Comparison of ENCODE assay signal across 20 mouse cellular contexts in genomic region chr7:19444801-19445200, GRCm38 (mm10). TPM values are rescaled to one million over a fixed set of nuclear protein-coding genes. Genes with fewer than 3 reads are reported as not detected.
DNase-seq lines count a peak whose midpoint lies in the region; ATAC-seq and TF ChIP-seq lines count a peak whose summit lies in the region.
"Had no signal": no experiment of that assay in that cellular context is flagged by ENCODE, and none has a peak within 500 bp of the region (broad histone marks: within the 10 kb centered on the region; RNA-seq: fewer than 3 reads in every experiment).

No protein-coding gene starts in this region.

- no peak overlapping the region for H3K9ac ChIP-seq in intestine, embryonic 16.5 days (ENCODE audit: low read depth, low read length)
- no peak overlapping the region for H3K9ac ChIP-seq in intestine, postnatal 0 days (ENCODE audit: low read depth, low read length)
- no peak overlapping the region for H3K9ac ChIP-seq in stomach, embryonic 15.5 days
- no peak overlapping the region for H3K9ac ChIP-seq in stomach, postnatal 0 days (ENCODE audit: low read length)
- H3K9ac ChIP-seq: forebrain, embryonic 15.5 days; hindbrain, embryonic 12.5 days had no signal

- ATAC-seq in intestine, embryonic 16.5 days: 0 out of 2 replicates have a peak, but pooled peaks have one; percentile 19
- no peak for ATAC-seq in intestine, postnatal 0 days
- ATAC-seq in stomach, embryonic 15.5 days (ENCODE audit: insufficient read depth, low FRiP score, low read depth): peak; percentile 37; the same call in 1 of the 2 replicates
- no peak for ATAC-seq in stomach, postnatal 0 days (ENCODE audit: low FRiP score, low TSS enrichment)
- ATAC-seq: forebrain, embryonic 15.5 days; hindbrain, embryonic 16.5 days; inflammation-experienced regulatory T-cells, adult 6 months had no signal

- no peaks in the 10 kb centered on the region for H3K9me3 ChIP-seq in intestine, embryonic 16.5 days (ENCODE audit: control insufficient read depth, low read length)
- H3K9me3 ChIP-seq in intestine, postnatal 0 days (ENCODE audit: control insufficient read depth): no peaks in the 10 kb centered on the region
- no peaks in the 10 kb centered on the region for H3K9me3 ChIP-seq in stomach, embryonic 15.5 days
- H3K9me3 ChIP-seq in stomach, postnatal 0 days (ENCODE audit: control insufficient read depth, low read length): no peaks in the 10 kb centered on the region
- H3K9me3 ChIP-seq: forebrain, embryonic 15.5 days; heart, embryonic 10.5 days; hindbrain, embryonic 12.5 days had no signal

- peaks cover 9% of the 10 kb centered on the region; the same call in 1 of the 2 replicates for H3K36me3 ChIP-seq in intestine, embryonic 16.5 days (ENCODE audit: control insufficient read depth, insufficient read depth, low read length)
- peaks cover 74% of the 10 kb centered on the region for H3K36me3 ChIP-seq in intestine, postnatal 0 days (ENCODE audit: control insufficient read depth, insufficient read depth)
- peaks cover 60% of the 10 kb centered on the region for H3K36me3 ChIP-seq in stomach, embryonic 15.5 days
- peaks cover 25% of the 10 kb centered on the region for H3K36me3 ChIP-seq in stomach, postnatal 0 days (ENCODE audit: control insufficient read depth, insufficient read depth, low read length)

- no peak overlapping the region for H3K4me2 ChIP-seq in intestine, embryonic 16.5 days (ENCODE audit: low read depth, low read length)
- H3K4me2 ChIP-seq in intestine, postnatal 0 days (replicated peaks; ENCODE audit: low read depth): no peak overlapping the region
- H3K4me2 ChIP-seq in stomach, embryonic 15.5 days: no peak overlapping the region
- no peak overlapping the region for H3K4me2 ChIP-seq in stomach, postnatal 0 days (replicated peaks; ENCODE audit: low read depth)
- H3K4me2 ChIP-seq: forebrain, embryonic 15.5 days; hindbrain, embryonic 12.5 days had no signal

- H3K27ac ChIP-seq in intestine, embryonic 16.5 days (ENCODE audit: low read length): no peak overlapping the region; the same call in 1 of the 2 replicates
- H3K27ac ChIP-seq in intestine, postnatal 0 days (ENCODE audit: low read depth, low read length): no peak overlapping the region
- no peak overlapping the region for H3K27ac ChIP-seq in stomach, embryonic 15.5 days
- no peak overlapping the region for H3K27ac ChIP-seq in stomach, postnatal 0 days (replicated peaks)
- H3K27ac ChIP-seq: forebrain, embryonic 15.5 days; heart, embryonic 10.5 days had no signal

- no peaks in the 10 kb centered on the region for H3K4me1 ChIP-seq in intestine, embryonic 16.5 days (ENCODE audit: control insufficient read depth, insufficient read depth, low read length)
- H3K4me1 ChIP-seq in intestine, postnatal 0 days (replicated peaks; ENCODE audit: control insufficient read depth, insufficient read depth, low read length): no peaks in the 10 kb centered on the region
- H3K4me1 ChIP-seq in stomach, embryonic 15.5 days: no peaks in the 10 kb centered on the region
- H3K4me1 ChIP-seq in stomach, postnatal 0 days (replicated peaks; ENCODE audit: control insufficient read depth, insufficient read depth): no peaks in the 10 kb centered on the region
- H3K4me1 ChIP-seq: forebrain, embryonic 15.5 days; heart, embryonic 10.5 days; hindbrain, embryonic 12.5 days had no signal

- TF ChIP-seq EP300 in stomach, postnatal 0 days (optimal IDR thresholded peaks at IDR 0.05): no peak

- 82% methylated on average over 12 of the region's 12 CpGs for WGBS in intestine, embryonic 16.5 days
- WGBS in intestine, postnatal 0 days: 87% methylated on average over 12 of the region's 12 CpGs
- WGBS in stomach, embryonic 15.5 days: 76% methylated on average over 12 of the region's 12 CpGs
- WGBS in stomach, postnatal 0 days: 80% methylated on average over 12 of the region's 12 CpGs

- no peak for TF ChIP-seq CTCF in intestine, postnatal 0 days (IDR thresholded peaks at IDR 0.05; ENCODE audit: low read depth)
- no peak for TF ChIP-seq CTCF in stomach, postnatal 0 days (IDR thresholded peaks at IDR 0.05; ENCODE audit: low read depth)

- no peaks in the 10 kb centered on the region for H3K27me3 ChIP-seq in intestine, embryonic 16.5 days (replicated peaks; ENCODE audit: control insufficient read depth, insufficient read depth, low read length)
- H3K27me3 ChIP-seq in intestine, postnatal 0 days (replicated peaks; ENCODE audit: control insufficient read depth, insufficient read depth, low read length): no peaks in the 10 kb centered on the region
- no peaks in the 10 kb centered on the region for H3K27me3 ChIP-seq in stomach, embryonic 15.5 days (replicated peaks)
- no peaks in the 10 kb centered on the region for H3K27me3 ChIP-seq in stomach, postnatal 0 days (ENCODE audit: control insufficient read depth, insufficient read depth, low read length)
- H3K27me3 ChIP-seq: forebrain, embryonic 15.5 days; hindbrain, embryonic 12.5 days had no signal

- peak; percentile 58 for DNase-seq in adrenal gland, adult 8-10 months
- DNase-seq in adrenal gland, postnatal 25 days: no peak
- DNase-seq in stomach, postnatal 0 days (ENCODE audit: low spot score): no peak
- DNase-seq in urinary bladder, postnatal 36 days (ENCODE audit: low spot score in 2 of 2): no peak
- DNase-seq: cerebellum, adult 18-20 months; cerebellum, postnatal 10 days; gastrocnemius, postnatal 10 days; heart, adult 18-20 months; heart, postnatal 10 days; heart, postnatal 4 days had no signal

- no peak overlapping the region for H3K4me3 ChIP-seq in intestine, embryonic 16.5 days (ENCODE audit: low read length)
- no peak overlapping the region for H3K4me3 ChIP-seq in intestine, postnatal 0 days (ENCODE audit: low read depth, low read length)
- no peak overlapping the region for H3K4me3 ChIP-seq in stomach, embryonic 15.5 days (replicated peaks)
- H3K4me3 ChIP-seq in stomach, postnatal 0 days (ENCODE audit: low read depth, low read length): no peak overlapping the region
- H3K4me3 ChIP-seq: forebrain, embryonic 15.5 days; heart, embryonic 10.5 days; hindbrain, embryonic 12.5 days had no signal

RNA-seq across cellular contexts. Expression of gene Mark4, which starts 13.8 kb away (rescaled TPM):
- total RNA-seq in adrenal gland, adult 8-10 months (2022): 10 to 100 TPM; 44.4 to 53.9 (median 47.6) TPM
- total RNA-seq in adrenal gland, postnatal 25 days (2021): 56.0 and 69.2 TPM in 2 replicates
- 3.7 and 4.4 TPM in 2 replicates for polyA plus RNA-seq in intestine, embryonic 16.5 days (2015; fragmentation: Nextera tagmentation; extraction: Ambion mirVana)
- 4.2 and 4.7 TPM in 2 replicates for polyA plus RNA-seq in intestine, postnatal 0 days (2015; fragmentation: Nextera tagmentation; extraction: Ambion mirVana)
- 7.8 and 7.9 TPM in 2 replicates for polyA plus RNA-seq in stomach, embryonic 15.5 days (2015; fragmentation: Nextera tagmentation; extraction: Ambion mirVana)
- 5.2 and 5.3 TPM in 2 replicates for polyA plus RNA-seq in stomach, postnatal 0 days (2015; fragmentation: Nextera tagmentation; extraction: Ambion mirVana)

RNA-seq across cellular contexts. Expression of gene Exoc3l2, which starts 18.3 kb away (rescaled TPM):
- 10 to 100 TPM; 31.9 to 69.2 (median 51.8) TPM for total RNA-seq in adrenal gland, adult 8-10 months (2022)
- 31.9 and 38.0 TPM in 2 replicates for total RNA-seq in adrenal gland, postnatal 25 days (2021)
- polyA plus RNA-seq in intestine, embryonic 16.5 days (2015; fragmentation: Nextera tagmentation; extraction: Ambion mirVana): 0.27 and 0.46 TPM in 2 replicates
- 1.1 and 1.9 TPM in 2 replicates for polyA plus RNA-seq in intestine, postnatal 0 days (2015; fragmentation: Nextera tagmentation; extraction: Ambion mirVana)
- 0.94 and 1.3 TPM in 2 replicates for polyA plus RNA-seq in stomach, embryonic 15.5 days (2015; fragmentation: Nextera tagmentation; extraction: Ambion mirVana)
- 0.97 and 1.1 TPM in 2 replicates for polyA plus RNA-seq in stomach, postnatal 0 days (2015; fragmentation: Nextera tagmentation; extraction: Ambion mirVana)
- polyA plus RNA-seq: inflammation-experienced regulatory T-cells, adult 6 months had no signal

RNA-seq across cellular contexts. Expression of gene Ckm, which starts 40.2 kb away (rescaled TPM):
- total RNA-seq in adrenal gland, adult 8-10 months (2022): not detected
- total RNA-seq in adrenal gland, postnatal 25 days (2021): 1.1 TPM in 1 of 2 replicates, not detected in the other
- polyA plus RNA-seq in intestine, embryonic 16.5 days (2015; fragmentation: Nextera tagmentation; extraction: Ambion mirVana): 15.3 and 17.6 TPM in 2 replicates
- polyA plus RNA-seq in intestine, postnatal 0 days (2015; fragmentation: Nextera tagmentation; extraction: Ambion mirVana): 25.2 and 26.2 TPM in 2 replicates
- 17.4 and 19.1 TPM in 2 replicates for polyA plus RNA-seq in stomach, embryonic 15.5 days (2015; fragmentation: Nextera tagmentation; extraction: Ambion mirVana)
- 42.1 and 43.6 TPM in 2 replicates for polyA plus RNA-seq in stomach, postnatal 0 days (2015; fragmentation: Nextera tagmentation; extraction: Ambion mirVana)
- total RNA-seq: MEL had no signal
- polyA plus RNA-seq: forebrain, embryonic 11.5 days had no signal

RNA-seq across cellular contexts. Expression of gene Klc3, which starts 40.9 kb away (rescaled TPM):
- total RNA-seq in adrenal gland, adult 8-10 months (2022): 10 to 100 TPM in 1 of 4 experiments, 1 to 10 TPM in 2, under 1 TPM in 1; 0.61 to 13.6 (median 5.5) TPM
- total RNA-seq in adrenal gland, postnatal 25 days (2021): 1.9 and 2.9 TPM in 2 replicates
- polyA plus RNA-seq in intestine, embryonic 16.5 days (2015; fragmentation: Nextera tagmentation; extraction: Ambion mirVana): 2.7 and 2.9 TPM in 2 replicates
- polyA plus RNA-seq in intestine, postnatal 0 days (2015; fragmentation: Nextera tagmentation; extraction: Ambion mirVana): 1.6 TPM in 2 replicates
- polyA plus RNA-seq in stomach, embryonic 15.5 days (2015; fragmentation: Nextera tagmentation; extraction: Ambion mirVana): 9.7 and 10.4 TPM in 2 replicates
- polyA plus RNA-seq in stomach, postnatal 0 days (2015; fragmentation: Nextera tagmentation; extraction: Ambion mirVana): 24.3 and 26.5 TPM in 2 replicates

Comparison
In these comparisons a context has a peak if more than half of its experiments do, and no peak if none do; other contexts are left out.
1. ATAC-seq: peak in intestine, embryonic 16.5 days (single experiment) and stomach, embryonic 15.5 days (single experiment); none in intestine, postnatal 0 days (single experiment) and stomach, postnatal 0 days (single experiment).